Mouse (Mus musculus): ENCODE results near the gene Slc6a16. TPM values are rescaled to one million over a fixed set of nuclear protein-coding genes. Genes with fewer than 3 reads are reported as not detected.

The Slc6a16 gene
- polyA plus RNA-seq, 1 experiment: 0.05 TPM

DNA sequence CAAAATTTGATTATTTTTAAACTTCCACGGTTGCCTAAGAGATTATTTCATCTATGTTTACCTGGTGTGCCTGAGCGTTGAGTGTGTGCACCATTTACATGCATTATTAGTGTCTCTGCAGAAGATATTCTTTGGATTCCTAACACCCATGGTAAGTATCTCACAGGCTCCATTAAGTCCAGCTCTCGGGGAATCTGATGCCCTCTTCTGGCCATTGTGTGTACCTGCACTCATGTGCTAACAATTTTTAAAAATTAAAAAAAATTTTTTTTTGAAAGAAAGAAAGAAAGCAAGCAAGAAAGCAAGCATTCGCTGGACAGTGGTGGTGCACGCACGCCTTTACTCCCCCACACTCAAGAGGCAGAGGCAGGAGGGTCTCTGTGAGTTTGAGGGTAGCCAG, 32.6 kb upstream of the Slc6a16 start:
- Histone ChIP-seq H3K27ac (ENCODE audit: insufficient read depth, low read depth, low read length) (no peak overlapping the region), H3K4me1 (ENCODE audit: control insufficient read depth, insufficient read depth, low read length) (no peaks in the 10 kb centered on the region), H3K4me3 (ENCODE audit: insufficient read depth, low read depth, low read length) (no peak overlapping the region), H3K27me3 (replicated peaks; ENCODE audit: control insufficient read depth, insufficient read depth, low read length) (0 out of 2 replicates have a peak, but pooled peaks cover 2% of the 10 kb centered on the region), H3K36me3 (ENCODE audit: control insufficient read depth, insufficient read depth, low read length) (no peaks in the 10 kb centered on the region)
- WGBS: 83% methylated on average over 6 of the region's 6 CpGs
- DNase-seq: no peak
- TF ChIP-seq POLR2A (IDR thresholded peaks at IDR 0.05; ENCODE audit: low read depth, low read length) (no peak), CTCF (conservative IDR thresholded peaks at IDR 0.05; ENCODE audit: insufficient read depth, insufficient read length, low read depth, low read length) (no peak)

DNA sequence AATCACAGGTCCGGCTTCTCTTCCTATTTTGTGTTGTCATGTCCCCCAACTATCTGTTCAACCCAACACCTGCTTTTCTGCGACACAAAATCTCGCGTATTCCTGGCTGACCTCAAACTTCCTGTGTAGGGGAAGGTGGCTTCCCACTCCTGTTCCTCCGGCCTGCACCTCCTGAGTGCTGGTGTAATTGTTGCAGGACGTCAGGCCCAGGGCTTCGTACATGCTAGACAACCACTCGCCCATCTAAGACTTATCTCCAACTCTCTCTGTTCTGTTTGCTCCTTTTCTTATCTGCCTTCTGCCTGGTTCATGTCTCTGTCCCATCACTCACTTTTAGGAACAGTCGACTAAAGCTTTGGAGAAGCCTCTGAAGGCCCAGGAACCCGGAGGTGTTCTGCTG, 29.8 kb upstream of the Slc6a16 start:
- no peak overlapping the region for H3K4me3 ChIP-seq (ENCODE audit: insufficient read depth, low read depth, low read length)

DNA sequence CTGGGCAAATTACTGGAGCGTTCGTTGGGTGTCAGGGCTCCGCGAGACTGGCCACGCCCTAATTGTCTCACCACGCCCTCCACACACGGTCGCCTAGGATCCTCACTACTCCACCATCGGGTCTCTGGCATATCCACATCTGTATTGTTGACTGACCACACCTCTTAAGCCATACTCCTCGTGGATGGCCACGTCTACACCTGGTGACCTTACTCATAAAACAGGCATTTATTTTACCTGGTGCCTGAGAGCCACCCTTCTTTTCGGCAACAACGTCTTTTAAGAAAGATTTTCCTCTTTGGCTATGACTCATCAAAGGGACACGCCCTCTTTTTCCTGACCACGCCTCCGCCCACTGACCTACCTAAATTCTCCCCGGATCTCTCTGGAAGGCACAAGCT, 29.0 kb upstream of the Slc6a16 start, which contains the start of gene Dkkl1:
Gene Dkkl1 (minus strand): TSS at position 297 of the 401 bp plus-strand sequence.
- no peak within 1 kb of the TSS for H3K27ac ChIP-seq (ENCODE audit: insufficient read depth, low read depth, low read length)
- TF ChIP-seq POLR2A (IDR thresholded peaks at IDR 0.05; ENCODE audit: low read depth, low read length) (no peak), CTCF (conservative IDR thresholded peaks at IDR 0.05; ENCODE audit: insufficient read depth, insufficient read length, low read depth, low read length) (no peak)
- no peak for DNase-seq
- H3K4me1 ChIP-seq (ENCODE audit: control insufficient read depth, insufficient read depth, low read length): no peaks in the 10 kb centered on the region
- no peaks in the 10 kb centered on the region for H3K36me3 ChIP-seq (ENCODE audit: control insufficient read depth, insufficient read depth, low read length)
- H3K4me3 ChIP-seq (ENCODE audit: insufficient read depth, low read depth, low read length): no peak within 1 kb of the TSS
- H3K27me3 ChIP-seq (replicated peaks; ENCODE audit: control insufficient read depth, insufficient read depth, low read length): 0 out of 2 replicates have a peak, but pooled peaks cover 2% of the 10 kb centered on the region
- WGBS: 8% methylated on average over 17 of the region's 17 CpGs

More for the DNA sequence above, 29.8 kb upstream of the Slc6a16 start:
- Histone ChIP-seq H3K4me1 (ENCODE audit: control insufficient read depth, insufficient read depth, low read length) (no peaks in the 10 kb centered on the region), H3K27ac (ENCODE audit: insufficient read depth, low read depth, low read length) (no peak overlapping the region), H3K27me3 (replicated peaks; ENCODE audit: control insufficient read depth, insufficient read depth, low read length) (0 out of 2 replicates have a peak, but pooled peaks cover 2% of the 10 kb centered on the region), H3K36me3 (ENCODE audit: control insufficient read depth, insufficient read depth, low read length) (no peaks in the 10 kb centered on the region)
- no peak for TF ChIP-seq POLR2A (IDR thresholded peaks at IDR 0.05; ENCODE audit: low read depth, low read length)
- TF ChIP-seq CTCF (conservative IDR thresholded peaks at IDR 0.05; ENCODE audit: insufficient read depth, insufficient read length, low read depth, low read length): no peak
- WGBS: 71% methylated on average over 10 of the region's 10 CpGs
- DNase-seq: no peak

DNA sequence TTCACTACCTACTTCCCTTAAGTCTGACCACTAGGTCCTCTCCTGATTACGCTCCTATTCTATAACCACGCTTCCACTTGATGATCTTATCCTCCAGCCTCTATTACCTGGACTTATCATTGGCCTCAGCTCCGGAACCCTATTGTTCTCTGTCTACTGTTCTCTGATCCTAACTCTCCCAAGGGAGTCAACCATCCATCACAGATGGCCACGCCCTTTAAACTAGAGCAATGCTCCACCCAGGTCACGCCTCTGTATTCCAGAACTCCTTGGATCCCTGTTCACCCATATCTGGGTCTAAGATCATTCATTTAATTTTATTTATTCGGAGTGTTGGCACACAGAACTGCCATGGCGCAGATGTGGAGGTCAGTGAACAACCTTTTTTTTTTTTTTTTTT, 28.5 kb upstream of the Slc6a16 start:
- TF ChIP-seq CTCF (conservative IDR thresholded peaks at IDR 0.05; ENCODE audit: insufficient read depth, insufficient read length, low read depth, low read length): no peak
- no peak for TF ChIP-seq POLR2A (IDR thresholded peaks at IDR 0.05; ENCODE audit: low read depth, low read length)
- Histone ChIP-seq H3K4me3 (ENCODE audit: insufficient read depth, low read depth, low read length) (no peak overlapping the region), H3K36me3 (ENCODE audit: control insufficient read depth, insufficient read depth, low read length) (no peaks in the 10 kb centered on the region), H3K4me1 (ENCODE audit: control insufficient read depth, insufficient read depth, low read length) (no peaks in the 10 kb centered on the region), H3K27me3 (replicated peaks; ENCODE audit: control insufficient read depth, insufficient read depth, low read length) (0 out of 2 replicates have a peak, but pooled peaks cover 2% of the 10 kb centered on the region), H3K27ac (ENCODE audit: insufficient read depth, low read depth, low read length) (no peak overlapping the region)
- no peak for DNase-seq
- WGBS: 74% methylated on average over 7 of the region's 7 CpGs

DNA sequence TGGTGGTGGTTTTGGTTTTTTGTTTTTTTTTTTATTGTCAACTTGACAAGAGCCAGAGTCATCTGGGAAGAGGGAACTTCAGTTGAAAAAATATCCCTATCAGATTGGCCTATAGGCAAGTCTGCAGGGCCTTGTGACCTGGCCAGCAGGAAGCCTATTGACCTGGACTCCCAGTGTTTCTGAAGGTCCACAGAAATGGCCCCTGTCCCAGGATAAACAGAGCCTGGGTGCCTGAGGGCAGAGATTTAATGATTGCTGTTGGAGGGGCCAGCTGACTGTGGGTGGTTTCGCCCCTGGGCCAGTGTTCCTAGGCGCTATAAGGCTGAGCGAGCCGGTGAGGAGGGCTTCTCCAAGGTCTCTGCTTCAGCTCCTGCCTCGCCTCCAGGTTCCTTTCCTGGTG, 27.2 kb upstream of the Slc6a16 start:
- no peak for DNase-seq
- H3K27ac ChIP-seq (ENCODE audit: insufficient read depth, low read depth, low read length): no peak overlapping the region
- H3K36me3 ChIP-seq (ENCODE audit: control insufficient read depth, insufficient read depth, low read length): no peaks in the 10 kb centered on the region
- H3K4me3 ChIP-seq (ENCODE audit: insufficient read depth, low read depth, low read length): no peak overlapping the region
- no peak for TF ChIP-seq POLR2A (IDR thresholded peaks at IDR 0.05; ENCODE audit: low read depth, low read length)
- TF ChIP-seq CTCF (conservative IDR thresholded peaks at IDR 0.05; ENCODE audit: insufficient read depth, insufficient read length, low read depth, low read length): no peak
- no peaks in the 10 kb centered on the region for H3K4me1 ChIP-seq (ENCODE audit: control insufficient read depth, insufficient read depth, low read length)
- 0 out of 2 replicates have a peak, but pooled peaks cover 2% of the 10 kb centered on the region for H3K27me3 ChIP-seq (replicated peaks; ENCODE audit: control insufficient read depth, insufficient read depth, low read length)
- 84% methylated on average over 5 of the region's 5 CpGs for WGBS

DNA sequence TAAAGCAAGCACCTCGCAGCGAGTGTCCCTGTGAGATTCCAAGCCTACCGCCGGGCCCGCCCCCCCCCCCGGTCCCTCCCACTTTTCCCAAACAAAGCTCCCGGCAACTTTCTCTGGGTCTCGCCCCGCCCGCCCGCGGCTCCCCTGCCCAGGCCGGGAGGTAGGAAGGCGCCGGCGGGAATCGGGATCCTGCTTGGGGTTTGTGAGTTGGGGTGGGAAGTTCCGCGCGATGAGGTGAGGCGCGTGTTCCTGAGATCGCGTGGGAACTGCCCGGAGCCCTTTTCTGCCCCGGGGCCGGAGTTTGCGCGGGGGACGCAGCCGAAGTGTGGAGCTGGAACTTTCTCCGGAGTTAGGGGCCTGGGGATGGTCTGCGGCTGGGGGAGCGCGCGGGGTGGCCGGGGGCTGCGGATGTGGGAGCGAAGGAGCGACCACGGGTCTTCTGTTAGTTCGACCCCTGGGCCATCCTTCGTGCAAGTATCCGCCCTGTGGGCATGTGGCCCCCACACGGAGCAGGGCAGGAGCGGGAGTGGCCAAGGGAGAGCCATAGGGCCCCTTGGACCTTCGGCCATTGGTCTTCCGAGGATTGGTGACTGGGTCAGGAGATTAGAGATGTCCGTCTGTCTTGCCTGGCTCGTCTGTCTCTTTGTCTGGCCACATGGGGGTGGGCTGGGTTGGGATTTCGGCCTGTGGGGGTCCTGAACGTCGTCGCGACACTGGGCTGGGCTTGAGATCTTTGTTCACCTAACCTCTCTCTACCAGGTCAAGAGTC, 25.0 kb upstream of the Slc6a16 start, which contains the start of gene Tead2:
Gene Tead2 (plus strand): TSS at position 81 of the 769 bp plus-strand sequence.
- no peaks in the 10 kb centered on the region for H3K36me3 ChIP-seq (ENCODE audit: control insufficient read depth, insufficient read depth, low read length)
- no peak for TF ChIP-seq POLR2A (IDR thresholded peaks at IDR 0.05; ENCODE audit: low read depth, low read length)
- TF ChIP-seq CTCF (conservative IDR thresholded peaks at IDR 0.05; ENCODE audit: insufficient read depth, insufficient read length, low read depth, low read length): no peak
- H3K27ac ChIP-seq (ENCODE audit: insufficient read depth, low read depth, low read length): no peak within 1 kb of the TSS
- peak within 1 kb of the TSS; percentile 59 for H3K4me3 ChIP-seq (ENCODE audit: insufficient read depth, low read depth, low read length)
- H3K4me1 ChIP-seq (ENCODE audit: control insufficient read depth, insufficient read depth, low read length): no peaks in the 10 kb centered on the region
- 0 out of 2 replicates have a peak, but pooled peaks cover 2% of the 10 kb centered on the region for H3K27me3 ChIP-seq (replicated peaks; ENCODE audit: control insufficient read depth, insufficient read depth, low read length)
- peak; percentile 45 for DNase-seq
- 2% methylated on average over 55 of the region's 55 CpGs for WGBS

DNA sequence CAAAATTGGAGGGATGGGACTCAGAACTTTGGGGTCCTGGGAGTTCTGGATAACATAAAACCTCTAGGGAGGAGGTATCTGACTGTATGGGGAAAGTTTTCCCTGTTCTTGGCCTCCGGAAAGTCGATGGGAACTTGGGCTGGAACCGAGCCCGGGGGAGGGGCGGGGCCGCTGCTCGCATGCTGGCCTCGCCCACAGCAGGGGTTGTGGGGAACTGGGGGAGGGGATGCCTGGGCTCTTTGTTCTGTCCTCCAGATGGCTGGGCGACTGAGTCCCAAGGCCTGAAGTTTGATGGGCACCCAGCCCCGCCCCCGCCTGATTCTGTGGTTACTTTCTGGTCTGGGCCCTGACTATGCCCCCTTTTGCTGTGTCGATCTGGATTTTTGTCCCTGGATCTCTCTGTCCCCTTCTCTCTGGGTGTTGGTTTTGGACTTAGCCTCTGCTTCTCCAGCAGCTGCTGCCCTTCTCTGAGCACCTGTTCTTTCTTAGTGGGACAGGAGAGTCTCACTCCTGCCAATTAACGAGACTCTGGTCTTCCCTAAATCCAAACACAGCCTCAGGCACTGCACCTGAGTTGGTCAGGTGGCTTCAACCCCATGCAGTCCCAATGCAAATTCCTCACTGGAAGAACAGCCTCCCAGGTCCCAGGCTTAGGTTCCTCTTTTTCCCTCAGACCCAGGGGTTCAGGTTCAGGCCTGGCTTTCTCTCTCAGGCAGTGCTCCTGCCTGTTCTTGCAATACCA, 24.3 kb upstream of the Slc6a16 start:
- WGBS: 11% methylated on average over 13 of the region's 13 CpGs

More for the DNA sequence above, 24.3 kb upstream of the Slc6a16 start:
- Histone ChIP-seq H3K27ac (ENCODE audit: insufficient read depth, low read depth, low read length) (no peak overlapping the region), H3K36me3 (ENCODE audit: control insufficient read depth, insufficient read depth, low read length) (no peaks in the 10 kb centered on the region), H3K27me3 (replicated peaks; ENCODE audit: control insufficient read depth, insufficient read depth, low read length) (0 out of 2 replicates have a peak, but pooled peaks cover 2% of the 10 kb centered on the region), H3K4me3 (ENCODE audit: insufficient read depth, low read depth, low read length) (peak overlapping the region; percentile 59), H3K4me1 (ENCODE audit: control insufficient read depth, insufficient read depth, low read length) (no peaks in the 10 kb centered on the region)
- DNase-seq: peak; percentile 64
- no peak for TF ChIP-seq CTCF (conservative IDR thresholded peaks at IDR 0.05; ENCODE audit: insufficient read depth, insufficient read length, low read depth, low read length)
- no peak for TF ChIP-seq POLR2A (IDR thresholded peaks at IDR 0.05; ENCODE audit: low read depth, low read length)

Measured in kidney, adult 2 months (tissue).